12 mouse cellular contexts compared by ENCODE assay signal in genomic region chr4:45499556-45499955, GRCm38 (mm10). TPM values are rescaled to one million over a fixed set of nuclear protein-coding genes. Genes with fewer than 3 reads are reported as not detected.
DNase-seq lines count a peak whose midpoint lies in the region; ATAC-seq and TF ChIP-seq lines count a peak whose summit lies in the region.
"Had no signal": no experiment of that assay in that cellular context is flagged by ENCODE, and none has a peak within 500 bp of the region (broad histone marks: within the 10 kb centered on the region; RNA-seq: fewer than 3 reads in every experiment).

No protein-coding gene starts in this region.

- TF ChIP-seq RAD21 in CH12.LX (IDR thresholded peaks at IDR 0.05; ENCODE audit: low read depth, low read length) = no peak

- H3K27ac ChIP-seq in forebrain, embryonic 10.5 days = peak overlapping the region; percentile 60
- H3K27ac ChIP-seq in forebrain, embryonic 15.5 days (replicated peaks) = no peak overlapping the region
- H3K27ac ChIP-seq in kidney, embryonic 15.5 days = peak overlapping the region; percentile 63
- peak overlapping the region; percentile 86 for H3K27ac ChIP-seq in CH12.LX (ENCODE audit: insufficient read depth, low read depth)
- H3K27ac ChIP-seq: limb, embryonic 12.5 days had no signal

- in situ Hi-C loops in CH12.LX (cut with MboI; ENCODE audit: low pct_ligation_motif_present, low pct_unique_long_range_greater_than_20kb, low sequenced_read_pairs) = no loop called here

- H3K36me3 ChIP-seq in forebrain, embryonic 10.5 days (replicated peaks) = no peaks in the 10 kb centered on the region; the same call in 1 of the 2 replicates
- no peaks in the 10 kb centered on the region for H3K36me3 ChIP-seq in forebrain, embryonic 15.5 days
- no peaks in the 10 kb centered on the region for H3K36me3 ChIP-seq in kidney, embryonic 15.5 days
- peaks cover 0 to 35% of the 10 kb centered on the region in 2 experiments for H3K36me3 ChIP-seq in CH12.LX (replicated peaks in 1 of 2; ENCODE audit: control insufficient read depth in 1 of 2, insufficient read depth in 1 of 2, low read length in 1 of 2)
- H3K36me3 ChIP-seq: limb, embryonic 12.5 days had no signal

- TF ChIP-seq POLR2A in CH12.LX (IDR thresholded peaks at IDR 0.05; ENCODE audit: low read depth, low read length) = no peak

- DNase-seq in forebrain, embryonic 10.5 days (ENCODE audit: extremely low spot score, low spot score) = no peak
- DNase-seq in kidney, adult 18-20 months = no peak
- no peak for DNase-seq in CH12.LX (ENCODE audit: extremely low read depth)
- DNase-seq in kidney, postnatal 10 days = peak; percentile 43
- no peak for DNase-seq in layer of hippocampus, adult 18-20 months (ENCODE audit: low spot score in 2 of 2)
- no peak for DNase-seq in cerebellum, postnatal 10 days
- DNase-seq: cerebellum, adult 18-20 months; right cerebral cortex, postnatal 14 days had no signal

- no peaks in the 10 kb centered on the region for H3K79me2 ChIP-seq in CH12.LX (replicated peaks; ENCODE audit: control insufficient read depth, extremely low read depth, insufficient read depth, poor library complexity, severe bottlenecking)

- 38% methylated on average over 10 of the region's 10 CpGs for WGBS in forebrain, embryonic 10.5 days
- WGBS in forebrain, embryonic 15.5 days = 28% methylated on average over 10 of the region's 10 CpGs
- 34% methylated on average over 10 of the region's 10 CpGs for WGBS in kidney, embryonic 15.5 days

- H3K27me3 ChIP-seq in forebrain, embryonic 10.5 days (ENCODE audit: poor library complexity, severe bottlenecking) = peaks cover 27% of the 10 kb centered on the region
- H3K27me3 ChIP-seq in forebrain, embryonic 15.5 days = no peaks in the 10 kb centered on the region
- H3K27me3 ChIP-seq in kidney, embryonic 15.5 days = no peaks in the 10 kb centered on the region
- H3K27me3 ChIP-seq in CH12.LX (replicated peaks) = no peaks in the 10 kb centered on the region

- no peaks in the 10 kb centered on the region for H3K9me3 ChIP-seq in forebrain, embryonic 10.5 days
- H3K9me3 ChIP-seq in forebrain, embryonic 15.5 days = no peaks in the 10 kb centered on the region
- no peaks in the 10 kb centered on the region for H3K9me3 ChIP-seq in kidney, embryonic 15.5 days (replicated peaks)
- no peaks in the 10 kb centered on the region for H3K9me3 ChIP-seq in CH12.LX (replicated peaks; ENCODE audit: low read length)
- H3K9me3 ChIP-seq: limb, embryonic 12.5 days had no signal

- no peak for ATAC-seq in forebrain, embryonic 15.5 days (replicated peaks)
- ATAC-seq in kidney, embryonic 15.5 days (replicated peaks; ENCODE audit: low FRiP score) = no peak
- ATAC-seq: activated CD4-positive, CD25-positive, alpha-beta regulatory T cell, adult 4 months had no signal

- no peak overlapping the region for H3K4me2 ChIP-seq in forebrain, embryonic 15.5 days (replicated peaks)
- peak overlapping the region; percentile 40 for H3K4me2 ChIP-seq in kidney, embryonic 15.5 days
- H3K4me2 ChIP-seq in CH12.LX (ENCODE audit: insufficient read depth, low read depth, poor library complexity, severe bottlenecking) = peak overlapping the region; percentile 39
- H3K4me2 ChIP-seq: limb, embryonic 12.5 days had no signal

- no peak overlapping the region for H3K9ac ChIP-seq in forebrain, embryonic 15.5 days (replicated peaks)
- H3K9ac ChIP-seq in kidney, embryonic 15.5 days = no peak overlapping the region
- H3K9ac ChIP-seq in CH12.LX (ENCODE audit: insufficient read depth, low read depth) = peak overlapping the region; percentile 67
- H3K9ac ChIP-seq: limb, embryonic 12.5 days had no signal

- peaks cover 80% of the 10 kb centered on the region for H3K4me1 ChIP-seq in forebrain, embryonic 10.5 days
- peaks cover 74% of the 10 kb centered on the region for H3K4me1 ChIP-seq in forebrain, embryonic 15.5 days
- H3K4me1 ChIP-seq in kidney, embryonic 15.5 days = peaks cover 88% of the 10 kb centered on the region
- H3K4me1 ChIP-seq in CH12.LX (ENCODE audit: control insufficient read depth in 1 of 2, insufficient read depth in 2 of 2) = peaks cover 32 to 85% of the 10 kb centered on the region in 2 experiments

- no peak for TF ChIP-seq EP300 in CH12.LX (IDR thresholded peaks at IDR 0.05; ENCODE audit: low read length)

- no peak for TF ChIP-seq CTCF in CH12.LX (conservative IDR thresholded peaks at IDR 0.05 in 1 of 2, IDR thresholded peaks at IDR 0.05 in 1 of 2; ENCODE audit: low read depth in 2 of 2, low read length in 2 of 2)

- dilution Hi-C loops in CH12.LX (cut with MboI; ENCODE audit: extremely low pct_ligation_motif_present, extremely low pct_unique_long_range_greater_than_20kb, low sequenced_read_pairs) = no loop called here

- no peak overlapping the region for H3K4me3 ChIP-seq in forebrain, embryonic 10.5 days
- H3K4me3 ChIP-seq in forebrain, embryonic 15.5 days = no peak overlapping the region
- no peak overlapping the region for H3K4me3 ChIP-seq in kidney, embryonic 15.5 days (replicated peaks)
- peak overlapping the region; percentile 34 to 42 (median 35) for H3K4me3 ChIP-seq in CH12.LX (replicated peaks in 1 of 3; ENCODE audit: low read depth in 2 of 3, low read length in 2 of 3, poor library complexity in 1 of 3)
- H3K4me3 ChIP-seq: limb, embryonic 12.5 days had no signal

TF ChIP-seq in CH12.LX, 34 proteins besides CTCF, POLR2A, EP300 and RAD21:
- TF ChIP-seq TBP (conservative IDR thresholded peaks at IDR 0.05; ENCODE audit: low read depth, low read length) (no peak), JUND (conservative IDR thresholded peaks at IDR 0.05; ENCODE audit: low read depth, low read length) (no peak), E2F4 (IDR thresholded peaks at IDR 0.05; ENCODE audit: insufficient replicate concordance, low read depth, low read length) (no peak), GABPA (IDR thresholded peaks at IDR 0.05; ENCODE audit: insufficient replicate concordance, low read depth, low read length) (no peak), CHD1 (IDR thresholded peaks at IDR 0.05; ENCODE audit: low read depth, low read length) (no peak; the same call in 1 of the 2 replicates), PAX5 (IDR thresholded peaks at IDR 0.05; ENCODE audit: low read length) (no peak), MEF2A (IDR thresholded peaks at IDR 0.05; ENCODE audit: borderline replicate concordance, low read depth, low read length) (no peak), ZNF384 (IDR thresholded peaks at IDR 0.05; ENCODE audit: low read depth, low read length) (no peak), RCOR1 (conservative IDR thresholded peaks at IDR 0.05; ENCODE audit: low read depth, low read length) (no peak), ZMIZ1 (IDR thresholded peaks at IDR 0.05; ENCODE audit: low read depth, low read length) (no peak), MYC (IDR thresholded peaks at IDR 0.05; ENCODE audit: low read depth, low read length) (no peak), NELFE (IDR thresholded peaks at IDR 0.05; ENCODE audit: low read depth, low read length) (no peak), ELF1 (IDR thresholded peaks at IDR 0.05; ENCODE audit: low read depth, low read length) (no peak), TCF12 (IDR thresholded peaks at IDR 0.05; ENCODE audit: low read depth, low read length) (no peak), MAFK (IDR thresholded peaks at IDR 0.05; ENCODE audit: insufficient replicate concordance, low read length) (no peak), SMC3 (IDR thresholded peaks at IDR 0.05; ENCODE audit: low read depth, low read length) (no peak), IRF4 (IDR thresholded peaks at IDR 0.05; ENCODE audit: low read depth, low read length) (no peak)

RNA-seq across cellular contexts. Expression of gene Shb, which starts 32.7 kb away (rescaled TPM):
- 2.8 and 3.0 TPM in 2 replicates for polyA plus RNA-seq in forebrain, embryonic 10.5 days (2016; fragmentation: Nextera tagmentation; extraction: Ambion mirVana)
- polyA plus RNA-seq in forebrain, embryonic 15.5 days (2015; fragmentation: Nextera tagmentation; extraction: Ambion mirVana) = 13.1 and 13.3 TPM in 2 replicates
- polyA plus RNA-seq in kidney, embryonic 15.5 days (2015; fragmentation: Nextera tagmentation; extraction: Ambion mirVana) = 3.8 and 4.9 TPM in 2 replicates
- total RNA-seq in CH12.LX (2012; rRNA removed) = 5.9 and 8.6 TPM in 2 replicates
- 7.6 and 7.7 TPM in 2 replicates for total RNA-seq in CH12.LX (2014; rRNA removed)
- 15.5 and 18.4 TPM in 2 replicates for polyA plus RNA-seq in CH12.LX (2012; ENCODE audit: insufficient read length, low read depth)
- total RNA-seq in layer of hippocampus, adult 18-20 months (2021) = 10 to 100 TPM; 13.2 to 16.5 TPM
- polyA plus RNA-seq: activated CD4-positive, CD25-positive, alpha-beta regulatory T cell, adult 4 months had no signal

Comparison
In these comparisons a context has a peak if more than half of its experiments do, and no peak if none do; other contexts are left out.
1. H3K4me3 ChIP-seq: peak in CH12.LX (3 of 3); none in forebrain, embryonic 10.5 days (single experiment), forebrain, embryonic 15.5 days (single experiment) and kidney, embryonic 15.5 days (single experiment).